Comparison of ENCODE assay signal across 9 mouse cellular contexts in genomic region chr2:164126533-164126955, GRCm38 (mm10). TPM values are rescaled to one million over a fixed set of nuclear protein-coding genes. Genes with fewer than 3 reads are reported as not detected.
DNase-seq lines count a peak whose midpoint lies in the region; ATAC-seq and TF ChIP-seq lines count a peak whose summit lies in the region.
"Had no signal": no experiment of that assay in that cellular context is flagged by ENCODE, and none has a peak within 500 bp of the region (broad histone marks: within the 10 kb centered on the region; RNA-seq: fewer than 3 reads in every experiment).

No protein-coding gene starts in this region.

- TF ChIP-seq CTCF in kidney, postnatal 0 days (IDR thresholded peaks at IDR 0.05; ENCODE audit: low read depth), result peak; percentile 66
- no peak for TF ChIP-seq CTCF in thymus, adult 2 months (IDR thresholded peaks at IDR 0.05; ENCODE audit: borderline replicate concordance, control insufficient read depth, extremely low read depth, insufficient read depth, low read length, poor library complexity)

- no peaks in the 10 kb centered on the region for H3K27me3 ChIP-seq in heart, embryonic 11.5 days (ENCODE audit: control insufficient read depth, insufficient read depth, low read length)
- H3K27me3 ChIP-seq in kidney, postnatal 0 days (ENCODE audit: insufficient read depth, low read length), result no peaks in the 10 kb centered on the region
- no peaks in the 10 kb centered on the region for H3K27me3 ChIP-seq in limb, embryonic 14.5 days (ENCODE audit: control insufficient read depth, insufficient read depth, low read length)
- no peaks in the 10 kb centered on the region for H3K27me3 ChIP-seq in thymus, adult 2 months (ENCODE audit: control insufficient read depth, insufficient read depth, low read length)
- H3K27me3 ChIP-seq: hindbrain, embryonic 15.5 days had no signal

- no peaks in the 10 kb centered on the region for H3K4me1 ChIP-seq in heart, embryonic 11.5 days (ENCODE audit: control insufficient read depth, insufficient read depth, low read length)
- H3K4me1 ChIP-seq in kidney, postnatal 0 days (replicated peaks; ENCODE audit: insufficient read depth, low read length), result no peaks in the 10 kb centered on the region
- H3K4me1 ChIP-seq in limb, embryonic 14.5 days (ENCODE audit: control insufficient read depth, insufficient read depth, low read length), result peaks cover 8% of the 10 kb centered on the region; the same call in 1 of the 2 replicates
- no peaks in the 10 kb centered on the region for H3K4me1 ChIP-seq in thymus, adult 2 months (replicated peaks; ENCODE audit: control insufficient read depth, insufficient read depth, low read length)
- H3K4me1 ChIP-seq: hindbrain, embryonic 15.5 days had no signal

- no peak overlapping the region for H3K9ac ChIP-seq in heart, embryonic 11.5 days (ENCODE audit: low read depth, low read length)
- H3K9ac ChIP-seq in kidney, postnatal 0 days (ENCODE audit: low read depth, low read length), result no peak overlapping the region
- H3K9ac ChIP-seq in limb, embryonic 14.5 days (ENCODE audit: low read depth, low read length, severe bottlenecking), result no peak overlapping the region
- H3K9ac ChIP-seq: hindbrain, embryonic 15.5 days had no signal

- TF ChIP-seq POLR2A in limb, embryonic 14.5 days (IDR thresholded peaks at IDR 0.05; ENCODE audit: borderline replicate concordance, extremely low read depth, insufficient read depth, insufficient read length), result no peak
- no peak for TF ChIP-seq POLR2A in thymus, adult 2 months (IDR thresholded peaks at IDR 0.05; ENCODE audit: control insufficient read depth, extremely low read depth, insufficient read depth, low read length, poor library complexity)

- ATAC-seq in heart, embryonic 11.5 days (replicated peaks; ENCODE audit: insufficient number of reproducible peaks, low FRiP score, low TSS enrichment), result no peak
- no peak for ATAC-seq in kidney, postnatal 0 days (replicated peaks; ENCODE audit: low FRiP score, low read depth)
- peak; percentile 63 for ATAC-seq in limb, embryonic 14.5 days (ENCODE audit: low FRiP score, low read depth)

- no peaks in the 10 kb centered on the region for H3K9me3 ChIP-seq in heart, embryonic 11.5 days (replicated peaks; ENCODE audit: control insufficient read depth, low read length)
- no peaks in the 10 kb centered on the region for H3K9me3 ChIP-seq in kidney, postnatal 0 days (replicated peaks; ENCODE audit: low read length)
- no peaks in the 10 kb centered on the region for H3K9me3 ChIP-seq in limb, embryonic 14.5 days (ENCODE audit: control insufficient read depth, low read length)
- H3K9me3 ChIP-seq: hindbrain, embryonic 15.5 days had no signal

- H3K4me2 ChIP-seq in heart, embryonic 11.5 days, result no peak overlapping the region
- no peak overlapping the region for H3K4me2 ChIP-seq in kidney, postnatal 0 days (ENCODE audit: low read length)
- no peak overlapping the region for H3K4me2 ChIP-seq in limb, embryonic 14.5 days (replicated peaks; ENCODE audit: low read depth, low read length, severe bottlenecking)
- H3K4me2 ChIP-seq: hindbrain, embryonic 15.5 days had no signal

- DNase-seq in heart, adult 18-20 months, result peak; percentile 30 to 42
- peak; percentile 79 for DNase-seq in A20 (ENCODE audit: low read depth, low spot score)
- DNase-seq in cerebellum, adult 11-12 months, result peak; percentile 26
- DNase-seq in kidney, postnatal 0 days (ENCODE audit: low spot score), result peak; percentile 40
- DNase-seq in limb, embryonic 14.5 days (ENCODE audit: low spot score), result peak; percentile 82
- peak; percentile 76 for DNase-seq in telencephalon, adult 2 months (ENCODE audit: low read depth, low spot score)
- DNase-seq in thymus, adult 2 months, result no peak

- WGBS in heart, embryonic 11.5 days (ENCODE audit: insufficient replicate concordance), result 86% methylated on average over 13 of the region's 13 CpGs
- WGBS in kidney, postnatal 0 days, result 76% methylated on average over 13 of the region's 13 CpGs
- WGBS in limb, embryonic 14.5 days, result 31% methylated on average over 13 of the region's 13 CpGs
- WGBS in thymus, adult 2 months, result 85% methylated on average over 13 of the region's 13 CpGs

- H3K27ac ChIP-seq in heart, embryonic 11.5 days (ENCODE audit: low read depth, low read length), result no peak overlapping the region
- no peak overlapping the region for H3K27ac ChIP-seq in kidney, postnatal 0 days
- H3K27ac ChIP-seq in limb, embryonic 14.5 days (replicated peaks; ENCODE audit: low read depth, low read length), result peak overlapping the region; percentile 63
- no peak overlapping the region for H3K27ac ChIP-seq in thymus, adult 2 months (ENCODE audit: control insufficient read depth, insufficient read depth, low read length)
- H3K27ac ChIP-seq: hindbrain, embryonic 15.5 days had no signal

- H3K36me3 ChIP-seq in heart, embryonic 11.5 days (ENCODE audit: control insufficient read depth, insufficient read depth, low read length), result 0 out of 2 replicates have a peak, but pooled peaks cover 2% of the 10 kb centered on the region
- H3K36me3 ChIP-seq in kidney, postnatal 0 days (ENCODE audit: insufficient read depth, low read length), result no peaks in the 10 kb centered on the region
- H3K36me3 ChIP-seq in limb, embryonic 14.5 days (ENCODE audit: control insufficient read depth, insufficient read depth, low read length), result peaks cover 19% of the 10 kb centered on the region
- H3K36me3 ChIP-seq in thymus, adult 2 months (ENCODE audit: control insufficient read depth, insufficient read depth, low read length), result peaks cover 83% of the 10 kb centered on the region
- H3K36me3 ChIP-seq: hindbrain, embryonic 15.5 days had no signal

- no peak overlapping the region for H3K4me3 ChIP-seq in heart, embryonic 11.5 days (ENCODE audit: low read depth, low read length)
- no peak overlapping the region for H3K4me3 ChIP-seq in kidney, postnatal 0 days (replicated peaks; ENCODE audit: low read depth, low read length)
- H3K4me3 ChIP-seq in limb, embryonic 14.5 days (replicated peaks; ENCODE audit: low read length), result no peak overlapping the region
- no peak overlapping the region for H3K4me3 ChIP-seq in thymus, adult 2 months (ENCODE audit: control insufficient read depth, insufficient read depth, low read length)
- H3K4me3 ChIP-seq: hindbrain, embryonic 15.5 days had no signal

RNA-seq across cellular contexts. Expression of gene Kcns1, which starts 44.4 kb away (rescaled TPM):
- total RNA-seq in heart, adult 18-20 months (2021), result under 1 TPM in 1 of 2 experiments, not detected in 1; 0.10 TPM
- polyA plus RNA-seq in heart, embryonic 11.5 days (2014; fragmentation: Nextera tagmentation; extraction: Ambion mirVana), result 0.13 TPM in 1 of 2 replicates, not detected in the other
- polyA plus RNA-seq in kidney, postnatal 0 days (2015; fragmentation: Nextera tagmentation; extraction: Ambion mirVana), result 0.14 and 0.27 TPM in 2 replicates
- 6.8 and 11.2 TPM in 2 replicates for polyA plus RNA-seq in limb, embryonic 14.5 days (2012; rRNA removed)
- 2.7 and 3.2 TPM in 2 replicates for polyA plus RNA-seq in limb, embryonic 14.5 days (2014; fragmentation: Nextera tagmentation; extraction: Ambion mirVana)
- polyA plus RNA-seq in thymus, adult 2 months (2012; rRNA removed), result 0.07 TPM in 1 of 2 replicates, not detected in the other

RNA-seq across cellular contexts. Expression of gene Tomm34, which starts 55.6 kb away (rescaled TPM):
- total RNA-seq in heart, adult 18-20 months (2021), result 10 to 100 TPM; 21.6 to 21.7 TPM
- polyA plus RNA-seq in heart, embryonic 11.5 days (2014; fragmentation: Nextera tagmentation; extraction: Ambion mirVana), result 56.7 and 59.1 TPM in 2 replicates
- 42.3 and 49.8 TPM in 2 replicates for polyA plus RNA-seq in kidney, postnatal 0 days (2015; fragmentation: Nextera tagmentation; extraction: Ambion mirVana)
- polyA plus RNA-seq in limb, embryonic 14.5 days (2012; rRNA removed), result 39.1 and 42.9 TPM in 2 replicates
- 50.1 and 53.5 TPM in 2 replicates for polyA plus RNA-seq in limb, embryonic 14.5 days (2014; fragmentation: Nextera tagmentation; extraction: Ambion mirVana)
- 83.7 and 93.8 TPM in 2 replicates for polyA plus RNA-seq in thymus, adult 2 months (2012; rRNA removed)

RNA-seq across cellular contexts. Expression of gene Wfdc5, which starts 56.0 kb away (rescaled TPM):
- total RNA-seq in heart, adult 18-20 months (2021), result not detected
- not detected in 2 replicates for polyA plus RNA-seq in heart, embryonic 11.5 days (2014; fragmentation: Nextera tagmentation; extraction: Ambion mirVana)
- polyA plus RNA-seq in kidney, postnatal 0 days (2015; fragmentation: Nextera tagmentation; extraction: Ambion mirVana), result not detected in 2 replicates
- 0.08 TPM in 1 of 2 replicates, not detected in the other for polyA plus RNA-seq in limb, embryonic 14.5 days (2012; rRNA removed)
- polyA plus RNA-seq in limb, embryonic 14.5 days (2014; fragmentation: Nextera tagmentation; extraction: Ambion mirVana), result 0.33 and 0.77 TPM in 2 replicates
- polyA plus RNA-seq in thymus, adult 2 months (2012; rRNA removed), result 0.11 and 0.65 TPM in 2 replicates
- polyA plus RNA-seq: hindbrain, embryonic 15.5 days had no signal

RNA-seq across cellular contexts. Expression of gene Stk4, which starts 56.4 kb away (rescaled TPM):
- 10 to 100 TPM; 12.9 to 20.0 TPM for total RNA-seq in heart, adult 18-20 months (2021)
- polyA plus RNA-seq in heart, embryonic 11.5 days (2014; fragmentation: Nextera tagmentation; extraction: Ambion mirVana), result 20.8 and 21.4 TPM in 2 replicates
- polyA plus RNA-seq in kidney, postnatal 0 days (2015; fragmentation: Nextera tagmentation; extraction: Ambion mirVana), result 15.2 and 17.1 TPM in 2 replicates
- 16.1 and 16.8 TPM in 2 replicates for polyA plus RNA-seq in limb, embryonic 14.5 days (2012; rRNA removed)
- 23.2 and 25.5 TPM in 2 replicates for polyA plus RNA-seq in limb, embryonic 14.5 days (2014; fragmentation: Nextera tagmentation; extraction: Ambion mirVana)
- polyA plus RNA-seq in thymus, adult 2 months (2012; rRNA removed), result 85.1 and 90.1 TPM in 2 replicates
